Mouse (Mus musculus) liver, adult 2 months (tissue): Measurements from ENCODE around the gene Spsb2.

Source experiments
- CTCF ChIP-seq: fragments of 200-500 bp; IDR thresholded peaks from 2 replicates; pipeline ENCODE4 v1.5.1; 2011; ENCODE audit warnings: low read depth, low read length, control low read depth
- POLR2A ChIP-seq: fragments of 200-500 bp; IDR thresholded peaks from 2 replicates; pipeline ENCODE4 v1.6.1; 2011; ENCODE audit warnings: low read length, control low read depth; ENCODE audit not compliant: insufficient read depth; ENCODE audit errors: extremely low read depth

DNA sequence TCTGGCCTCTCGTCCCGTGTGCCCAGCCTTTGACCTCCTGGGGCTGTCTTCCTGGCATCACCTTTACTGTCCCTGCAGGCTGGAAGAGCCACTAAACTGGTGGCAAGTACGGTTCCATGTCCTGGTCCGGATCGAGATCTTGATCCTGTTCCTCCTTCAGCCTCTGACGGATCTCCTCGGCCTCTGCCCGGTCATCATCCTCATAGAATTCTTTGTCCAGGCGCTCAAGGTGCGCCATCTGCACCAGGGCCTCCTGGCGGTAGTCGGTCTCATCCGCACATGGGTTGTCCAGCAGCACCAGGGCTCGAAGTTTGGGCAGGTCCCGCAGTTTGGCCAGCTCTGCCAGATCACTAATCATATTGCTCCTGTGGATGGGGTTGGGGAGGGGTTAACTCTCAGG lies 38.0 kb upstream of the Spsb2 start:
- no peak for TF ChIP-seq CTCF
- no peak for TF ChIP-seq POLR2A
